Mouse (Mus musculus) lung, adult 2 months (tissue): ENCODE measurements at regions not wholly inside any gene's neighbourhood (a gene's known extent, or its start where the extent isn't known, plus 50 kb on each side); places are given as distances from the start of the nearest gene placed in this dataset.

ENCODE experiments used
- CTCF ChIP-seq: fragments of 200-500 bp; IDR thresholded peaks from 2 replicates; pipeline ENCODE4 v1.5.1; 2011; ENCODE audit warnings: mild to moderate bottlenecking, low read length, control low read depth; ENCODE audit not compliant: insufficient read depth
- POLR2A ChIP-seq: fragments of 200-500 bp; IDR thresholded peaks from 2 replicates; pipeline ENCODE4 v1.6.1; 2011; ENCODE audit warnings: low read depth, mild to moderate bottlenecking, control low read depth, low read length, borderline replicate concordance; ENCODE audit errors: extremely low read depth

- TF ChIP-seq CTCF = no peak
- TF ChIP-seq POLR2A = no peak
Observed at GRCm38 (mm10) chr4:11893560-11894205, 87.4 kb downstream of the Gm10604 start.
